Mouse (Mus musculus) spleen, adult 2 months (tissue): ENCODE measurements at regions not wholly inside any gene's neighbourhood (a gene's known extent, or its start where the extent isn't known, plus 50 kb on each side); places are given as distances from the start of the nearest gene placed in this dataset.

Source experiments
- CTCF ChIP-seq: fragments of 200-500 bp; IDR thresholded peaks from 2 replicates; pipeline ENCODE4 v1.5.1; 2011; ENCODE audit warnings: mild to moderate bottlenecking, inconsistent platforms; ENCODE audit not compliant: insufficient read depth, insufficient read length, insufficient replicate concordance; ENCODE audit errors: extremely low read depth
- POLR2A ChIP-seq: fragments of 200-500 bp; IDR thresholded peaks from 2 replicates; pipeline ENCODE4 v1.6.1; 2011; ENCODE audit warnings: low read depth, low read length, inconsistent platforms

DNA sequence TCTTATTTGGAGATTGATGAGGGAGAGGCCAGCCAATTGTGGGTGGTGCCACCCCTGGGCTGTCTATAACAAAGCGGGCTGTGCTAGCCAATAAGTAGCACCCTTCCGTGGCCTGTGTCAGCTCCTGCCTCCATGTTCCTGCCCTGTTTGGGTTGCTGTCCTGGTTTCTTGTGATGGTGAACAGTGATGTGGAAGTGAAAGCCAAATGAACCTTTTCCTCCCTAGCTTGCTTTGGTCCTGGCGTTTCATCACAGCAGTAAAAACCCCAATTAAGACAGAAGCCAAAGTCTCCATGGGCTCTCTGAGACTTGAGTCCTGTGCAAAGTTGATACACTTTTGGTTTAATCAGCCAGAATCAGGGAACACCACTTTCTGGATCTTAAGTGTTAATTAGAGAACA lies 192.1 kb downstream of the Kdr start:
- TF ChIP-seq POLR2A (no peak), CTCF (no peak)
